In genomic region chr16:43334411-43335150, GRCm38 (mm10) we compare ENCODE assay signal across 8 mouse cellular contexts.
DNase-seq lines count a peak whose midpoint lies in the region; ATAC-seq lines count a peak whose summit lies in the region.

No protein-coding gene starts in this region.

- no peaks in the 10 kb centered on the region; the same call in 1 of the 2 replicates for H3K4me1 ChIP-seq in kidney, embryonic 14.5 days (ENCODE audit: control insufficient read depth, insufficient read depth, low read length)
- H3K4me1 ChIP-seq in neural tube, embryonic 15.5 days = 0 out of 2 replicates have a peak, but pooled peaks cover 3% of the 10 kb centered on the region

- intact Hi-C loops in gastrocnemius, postnatal 14 days (cut with DNase I; ENCODE audit: low total_unique reads) = no loop called here

- H3K27ac ChIP-seq in kidney, embryonic 14.5 days (ENCODE audit: low read depth, low read length) = no peak overlapping the region
- H3K27ac ChIP-seq in neural tube, embryonic 15.5 days (replicated peaks) = peak overlapping the region; percentile 9; the same call in 1 of the 2 replicates

- ATAC-seq in kidney, embryonic 14.5 days (ENCODE audit: low FRiP score, low TSS enrichment) = no peak
- no peak for ATAC-seq in neural tube, embryonic 15.5 days (ENCODE audit: low FRiP score)
- no peak for ATAC-seq in erythroid progenitor cell, adult 5-6 weeks (replicated peaks; ENCODE audit: low FRiP score, poor library complexity, severe bottlenecking)

- H3K27me3 ChIP-seq in kidney, embryonic 14.5 days (ENCODE audit: control insufficient read depth, insufficient read depth, low read length) = no peaks in the 10 kb centered on the region
- no peaks in the 10 kb centered on the region for H3K27me3 ChIP-seq in neural tube, embryonic 15.5 days (replicated peaks)

- no peaks in the 10 kb centered on the region for H3K36me3 ChIP-seq in kidney, embryonic 14.5 days (ENCODE audit: control insufficient read depth, insufficient read depth, low read length)
- H3K36me3 ChIP-seq in neural tube, embryonic 15.5 days = no peaks in the 10 kb centered on the region

- peak; percentile 35 for DNase-seq in kidney, adult 11 months
- peak; percentile 70 for DNase-seq in cerebellum, adult 9-10 months
- peak; percentile 48 for DNase-seq in gastrocnemius, postnatal 14 days
- peak; percentile 33 for DNase-seq in kidney, adult 8-10 months
- DNase-seq in layer of hippocampus, adult 11-12 months (ENCODE audit: low spot score) = no peak

- H3K4me2 ChIP-seq in kidney, embryonic 14.5 days (replicated peaks; ENCODE audit: low read depth, low read length) = no peak overlapping the region
- 0 out of 2 replicates have a peak overlapping the region, but pooled peaks have one; percentile 6 for H3K4me2 ChIP-seq in neural tube, embryonic 15.5 days

- 45% methylated on average over 11 of the region's 11 CpGs for WGBS in kidney, embryonic 14.5 days
- 32% methylated on average over 11 of the region's 11 CpGs for WGBS in neural tube, embryonic 15.5 days

- no peak overlapping the region for H3K4me3 ChIP-seq in kidney, embryonic 14.5 days (ENCODE audit: low read length)
- H3K4me3 ChIP-seq in neural tube, embryonic 15.5 days (replicated peaks) = no peak overlapping the region

- H3K9ac ChIP-seq in kidney, embryonic 14.5 days (ENCODE audit: low read depth, low read length) = no peak overlapping the region
- no peak overlapping the region for H3K9ac ChIP-seq in neural tube, embryonic 15.5 days (replicated peaks)

- H3K9me3 ChIP-seq in kidney, embryonic 14.5 days (ENCODE audit: control insufficient read depth, low read length) = no peaks in the 10 kb centered on the region
- H3K9me3 ChIP-seq in neural tube, embryonic 15.5 days (replicated peaks) = no peaks in the 10 kb centered on the region
